Mouse (Mus musculus) lung, postnatal 14 days (tissue): Measurements from ENCODE around the gene Btg1.

Experiments
- DNase-seq: peaks from one replicate; pipeline ENCODE4 v3.0.0; 2021

Gene Btg1

GRCm38 (mm10) chr10:96616001-96616708, 651 bp upstream of the Btg1 start:
- DNase-seq: no peak

DNA sequence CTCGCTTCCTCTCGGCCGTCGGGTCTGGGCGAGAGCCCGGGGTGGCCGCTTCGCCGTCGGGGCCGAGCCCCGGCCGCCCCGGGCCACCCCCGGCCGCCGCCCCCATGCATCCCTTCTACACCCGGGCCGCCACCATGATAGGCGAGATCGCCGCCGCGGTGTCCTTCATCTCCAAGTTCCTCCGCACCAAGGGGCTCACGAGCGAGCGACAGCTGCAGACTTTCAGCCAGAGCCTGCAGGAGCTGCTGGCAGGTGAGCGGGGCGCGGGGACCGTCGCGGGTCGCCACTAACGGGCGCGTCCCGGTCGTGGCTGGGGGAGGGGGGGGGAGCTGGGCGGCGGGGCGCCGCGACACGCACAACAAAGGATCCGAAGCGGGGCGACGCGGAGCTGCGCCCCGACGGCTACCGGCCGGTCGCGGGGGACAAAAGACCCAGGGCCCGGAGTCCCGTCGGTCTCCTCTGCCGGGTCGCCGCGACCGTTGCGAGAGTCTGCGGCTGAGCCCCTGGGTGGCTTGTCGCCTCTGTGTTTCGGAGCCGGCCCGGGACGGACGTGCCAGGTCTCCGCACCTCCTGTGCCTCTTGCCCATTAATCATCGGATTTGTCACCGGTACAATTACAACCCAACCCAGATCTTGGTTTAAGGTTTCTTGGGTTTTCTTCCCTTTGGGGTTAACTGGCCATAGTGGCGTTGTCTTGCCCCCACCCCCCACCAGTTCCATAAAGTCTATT, 580 bp downstream of the Btg1 start:
- DNase-seq: peak; percentile 29

- peak; percentile 79 for DNase-seq
These were observed 1.3 kb downstream of the Btg1 start for GRCm38 (mm10) chr10:96617951-96618575.

DNA sequence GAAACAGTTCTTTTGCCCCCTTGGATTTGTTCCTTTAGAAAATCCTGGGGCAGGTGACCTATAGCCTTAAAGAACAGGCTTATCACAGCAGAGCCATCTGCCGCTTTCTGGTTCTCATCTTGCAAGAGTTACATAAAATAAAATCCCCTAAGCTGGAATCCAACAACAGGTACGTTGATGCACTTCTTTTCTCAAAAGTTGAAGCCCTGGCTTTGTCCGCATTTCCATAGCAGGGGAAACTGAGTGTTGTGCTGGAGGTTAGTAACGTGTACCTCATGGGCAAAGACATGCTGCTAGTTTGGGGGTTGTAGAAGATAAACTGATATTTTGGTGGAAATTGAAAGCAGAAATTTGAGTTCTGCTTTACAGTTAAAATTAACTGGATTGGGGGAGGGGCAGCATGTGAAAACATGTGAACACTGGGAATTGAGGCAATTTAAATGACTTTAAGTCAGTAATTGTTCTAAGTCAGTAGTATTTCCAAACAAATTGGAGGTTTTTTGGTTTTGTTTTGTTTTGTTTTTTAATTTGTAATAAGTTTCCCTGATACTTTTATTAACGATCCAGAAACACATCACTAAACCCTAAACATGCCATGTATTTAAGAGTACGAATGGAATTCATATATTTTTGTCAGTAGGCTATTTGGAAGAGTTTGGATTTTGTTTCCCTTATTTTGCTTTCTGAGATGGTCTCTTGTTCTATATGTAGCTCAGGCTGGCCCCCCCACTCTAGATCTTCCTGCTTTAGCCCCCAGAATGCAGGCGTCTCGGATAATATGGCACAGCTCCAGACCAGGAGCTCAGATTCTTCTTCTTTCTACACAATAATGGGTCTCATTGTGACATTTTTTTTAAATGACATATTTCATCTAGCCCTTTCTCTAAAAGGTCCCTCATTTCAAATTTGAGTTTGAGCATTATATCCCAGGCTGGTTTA, 3.4 kb downstream of the Btg1 start:
- no peak for DNase-seq

GRCm38 (mm10) chr10:96620890-96621271, 4.1 kb downstream of the Btg1 start:
- DNase-seq: peak; percentile 63

DNA sequence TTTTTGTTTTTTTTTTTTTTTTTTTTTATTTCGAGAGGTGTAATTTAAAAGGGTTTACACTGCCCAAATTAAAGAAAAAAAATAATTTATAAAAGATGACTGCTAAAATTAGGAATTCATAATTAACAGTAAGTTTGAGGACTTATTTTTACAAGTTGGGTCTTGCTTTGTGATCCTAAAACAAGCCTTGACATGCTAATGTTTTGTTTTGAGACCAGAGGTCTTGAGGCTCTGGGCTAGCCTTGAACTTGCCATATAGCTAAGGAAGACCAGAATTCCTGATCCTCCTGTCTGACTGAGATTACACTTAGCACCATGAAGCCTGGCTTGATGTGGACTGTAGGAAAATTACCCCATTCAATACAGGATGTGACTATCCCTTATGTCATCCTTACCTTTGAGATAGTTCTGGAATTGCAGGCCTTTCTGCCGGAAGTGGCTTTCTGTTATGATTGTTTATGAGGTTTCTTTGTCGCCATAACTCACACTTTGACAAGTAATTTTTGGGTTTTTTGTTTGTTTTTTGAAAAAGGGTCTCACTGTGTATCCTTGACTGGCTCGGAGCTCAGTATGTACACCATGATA, 4.6 kb downstream of the Btg1 start:
- DNase-seq: no peak

DNA sequence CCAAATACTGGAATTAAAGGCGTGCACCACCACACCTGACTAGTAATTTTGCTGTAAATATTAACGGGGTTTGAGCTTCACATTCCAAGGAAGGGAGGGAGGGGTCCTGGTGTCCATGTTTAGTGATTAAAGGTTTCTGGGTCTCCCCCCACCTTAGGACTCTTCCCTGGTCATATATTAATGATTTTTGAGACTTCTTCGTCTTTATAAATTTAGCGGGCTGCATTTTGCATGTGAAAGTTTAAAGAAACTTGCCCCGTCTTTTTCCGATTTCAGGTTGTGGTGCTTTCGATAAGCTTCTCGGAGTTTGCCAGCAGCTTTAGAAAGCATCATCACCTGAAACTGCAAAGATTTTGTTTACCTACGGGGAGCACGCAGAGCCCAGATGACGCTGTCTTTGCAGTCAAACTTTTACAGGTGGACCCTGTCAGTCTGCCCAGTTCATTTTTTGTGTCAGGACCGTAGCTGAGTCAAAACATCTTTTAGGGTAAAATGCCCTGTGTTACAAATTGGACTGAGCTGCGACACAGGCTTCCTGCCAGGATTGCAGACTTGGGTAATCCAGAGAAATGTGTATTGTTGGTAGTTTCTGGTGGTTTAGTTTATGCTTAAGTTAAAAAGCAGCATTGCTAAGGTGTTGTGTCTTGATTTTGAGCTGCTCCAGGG, 5.3 kb downstream of the Btg1 start:
- peak; percentile 51 for DNase-seq

GRCm38 (mm10) chr10:96622761-96623632, 6.2 kb downstream of the Btg1 start:
- DNase-seq: no peak

DNA sequence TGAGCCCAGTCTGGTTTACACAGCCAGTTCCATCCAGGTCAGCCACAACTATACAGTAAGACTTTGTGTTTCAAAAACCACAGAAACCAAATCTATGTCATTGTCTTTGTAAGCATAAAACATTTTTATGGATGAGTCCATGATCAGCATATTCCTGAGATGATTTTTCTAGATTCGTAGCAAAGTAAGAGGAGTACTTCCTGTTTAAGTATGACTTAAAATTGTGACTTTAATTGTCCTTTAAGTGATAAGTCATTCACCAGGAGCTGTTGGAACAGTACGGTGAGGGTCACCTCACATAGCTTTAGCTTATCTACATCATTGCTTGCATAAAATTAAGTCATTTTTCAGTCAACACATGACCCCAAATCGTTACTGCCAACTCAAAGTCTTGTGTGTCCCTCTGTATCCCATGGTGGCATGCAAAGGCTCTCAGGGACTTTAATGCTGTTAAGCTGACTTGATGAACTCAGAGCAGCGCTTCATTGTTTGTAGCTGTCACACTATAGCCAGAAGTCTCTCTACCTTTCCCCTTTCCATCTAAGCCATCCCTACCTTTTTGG, 6.9 kb downstream of the Btg1 start:
- DNase-seq: no peak

GRCm38 (mm10) chr10:96624406-96624805, 7.6 kb downstream of the Btg1 start:
- DNase-seq: no peak

GRCm38 (mm10) chr10:96625061-96625460, 8.3 kb downstream of the Btg1 start:
- no peak for DNase-seq

DNA sequence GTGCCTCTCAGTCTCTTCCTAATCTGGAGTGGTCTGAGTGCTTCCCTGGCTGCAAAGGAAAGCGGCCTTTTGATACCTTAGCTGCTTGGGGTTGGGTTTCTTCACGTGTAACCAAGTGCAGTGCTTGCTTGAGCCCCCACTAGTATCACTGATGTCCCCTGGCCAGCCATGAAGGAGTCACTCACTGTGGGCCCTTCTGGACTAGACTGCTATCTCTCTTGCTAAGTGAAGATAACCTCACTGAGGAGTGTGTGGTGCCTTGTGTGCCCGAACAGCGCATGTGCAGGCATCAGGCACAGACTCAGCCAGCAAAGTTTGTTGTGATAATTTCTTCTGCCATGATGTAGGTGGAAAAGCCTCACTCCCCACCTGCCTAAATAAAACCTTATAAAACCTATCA, 8.9 kb downstream of the Btg1 start:
- no peak for DNase-seq

DNA sequence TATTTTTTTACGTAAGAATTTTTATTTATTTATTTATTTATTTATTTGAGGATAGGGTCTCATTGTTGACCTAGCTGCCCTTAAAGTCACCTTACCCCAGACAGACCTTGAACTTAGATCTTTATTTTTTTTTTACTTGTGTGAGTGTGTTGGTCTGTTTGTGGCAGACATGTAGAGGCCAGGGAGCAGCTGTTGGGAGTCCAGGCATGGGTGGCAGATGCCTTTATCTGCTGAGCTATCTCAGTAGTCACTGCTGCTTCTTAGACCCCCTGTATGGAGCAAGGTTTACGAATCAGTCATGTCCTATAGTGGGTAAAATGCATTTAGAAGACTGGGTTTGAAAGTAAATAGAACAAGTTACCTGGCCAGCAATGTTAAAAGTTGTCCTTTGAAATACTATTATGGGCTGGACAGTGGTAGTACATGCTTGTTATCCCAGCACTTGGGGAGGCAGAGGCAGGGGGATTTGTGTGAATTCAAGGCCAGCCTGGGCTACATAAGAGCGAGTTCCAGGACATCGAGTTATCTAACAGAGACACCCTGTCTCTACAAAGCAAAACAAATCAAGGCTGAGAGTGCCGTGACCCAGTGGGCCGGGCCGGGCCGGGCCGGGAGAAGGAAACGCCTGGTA, 9.4 kb downstream of the Btg1 start:
- no peak for DNase-seq

- no peak for DNase-seq
These were observed 10.5 kb downstream of the Btg1 start for GRCm38 (mm10) chr10:96627332-96627731.

DNA sequence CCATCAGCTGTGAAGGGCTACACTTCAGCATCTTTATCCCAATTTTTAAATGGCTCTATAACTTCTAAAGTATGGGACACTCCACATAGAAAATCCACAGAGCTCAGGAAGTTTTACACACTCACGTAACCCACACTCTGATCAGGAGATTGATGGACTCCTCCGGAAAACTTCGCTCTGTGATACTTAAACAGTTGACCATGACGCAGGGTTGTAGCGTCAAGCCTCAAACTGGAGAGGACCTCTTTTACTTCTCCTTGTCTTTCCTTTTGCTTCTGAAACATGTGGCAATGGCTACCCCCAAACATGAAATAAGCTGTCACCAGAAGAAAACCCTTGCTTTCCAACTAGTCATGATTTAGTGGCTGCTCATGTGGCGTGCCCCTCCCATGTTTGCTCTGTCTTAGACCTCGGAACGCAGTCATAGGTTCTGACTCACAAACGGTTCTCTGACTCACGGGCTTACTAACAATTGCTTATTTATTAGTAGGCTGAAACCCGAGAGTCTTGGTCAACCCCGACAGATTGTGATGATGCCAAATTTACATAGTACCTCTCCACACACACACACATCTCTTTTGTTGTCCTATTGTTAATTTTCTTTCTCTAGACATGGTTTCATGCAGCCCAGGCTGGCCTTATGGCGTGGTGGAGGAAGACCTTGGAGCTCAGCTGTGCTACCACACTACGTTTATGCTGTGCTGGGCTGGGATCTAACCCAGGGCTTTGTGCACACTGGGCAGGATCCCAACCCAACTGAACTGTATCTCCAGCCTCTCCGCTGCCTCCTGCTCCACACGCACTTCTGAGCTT, 11.5 kb downstream of the Btg1 start:
- no peak for DNase-seq

- no peak for DNase-seq
These were observed 12.1 kb downstream of the Btg1 start for GRCm38 (mm10) chr10:96628913-96629199.

- DNase-seq: no peak
These were observed 13.3 kb downstream of the Btg1 start for GRCm38 (mm10) chr10:96630110-96630509.

GRCm38 (mm10) chr10:96631066-96631711, 14.4 kb downstream of the Btg1 start:
- DNase-seq: no peak
